Mouse (Mus musculus) forebrain, embryonic 12.5 days (tissue): ENCODE results near the gene Esyt3. TPM values are rescaled to one million over a fixed set of nuclear protein-coding genes. Genes with fewer than 3 reads are reported as not detected.
A peak's percentile ranks its signal among the peaks of the same experiment; 100 is the strongest.

Experiments
- ATAC-seq: fragments of 200-750 bp; cut with Nextera tagmentation; 2 replicates; pipeline ENCODE4 v1.8.0; 2017; ENCODE audit warnings: moderate TSS enrichment; ENCODE audit not compliant: low FRiP score
- H3K27ac ChIP-seq: fragments of 300-500 bp; sonication (generic); 2 replicates; pipeline ENCODE4 v1.5.1; 2016; ENCODE audit warnings: mild to moderate bottlenecking
- H3K27me3 ChIP-seq: fragments of 300-500 bp; sonication (generic); 2 replicates; pipeline ENCODE4 v1.6.1; 2016; ENCODE audit warnings: mild to moderate bottlenecking
- H3K36me3 ChIP-seq: fragments of 300-500 bp; sonication (generic); replicated peaks from 2 replicates; pipeline ENCODE4 v1.6.1; 2016; ENCODE audit warnings: mild to moderate bottlenecking
- H3K4me1 ChIP-seq: fragments of 300-500 bp; sonication (generic); 2 replicates; pipeline ENCODE4 v1.6.1; 2016
- H3K4me2 ChIP-seq: fragments of 300-500 bp; sonication (generic); 2 replicates; pipeline ENCODE4 v1.6.1; 2016; ENCODE audit warnings: mild to moderate bottlenecking, moderate library complexity
- H3K4me3 ChIP-seq: fragments of 300-500 bp; sonication (generic); replicated peaks from 2 replicates; pipeline ENCODE4 v1.5.1; 2016; ENCODE audit warnings: mild to moderate bottlenecking
- H3K9ac ChIP-seq: fragments of 300-500 bp; sonication (generic); 2 replicates; pipeline ENCODE4 v1.6.1; 2016; ENCODE audit warnings: mild to moderate bottlenecking
- H3K9me3 ChIP-seq: fragments of 300-500 bp; sonication (generic); 2 replicates; pipeline ENCODE4 v1.6.1; 2016
- WGBS: fragments of 180-500 bp; shearing (Covaris S2); methylation state at CpG from one replicate; pipeline ENCODE4 v1.1.7; 2016; 5-methylcytosine and 5-hydroxymethylcytosine counted together
- polyA plus RNA-seq: library from polyadenylated mRNA; unstranded; fragments of >200 nt; fragmentation: Nextera tagmentation; extraction: Ambion mirVana; gene quantifications from 2 replicates; pipeline ENCODE4 v1.2.1, GENCODE M21; 2016

The Esyt3 gene
- polyA plus RNA-seq: 0.22 and 0.26 TPM in 2 replicates

GRCm38 (mm10) chr9:99357921-99358692 lies at the start of gene Esyt3:
TSS of gene Esyt3 (minus strand) at chr9:99358557.
- peaks cover 14% of the 10 kb centered on the region for H3K4me1 ChIP-seq
- no peaks in the 10 kb centered on the region for H3K9me3 ChIP-seq
- no peaks in the 10 kb centered on the region for H3K36me3 ChIP-seq
- H3K4me2 ChIP-seq: peak within 1 kb of the TSS; percentile 80
- peak; percentile 74 for ATAC-seq
- H3K4me3 ChIP-seq: peak within 1 kb of the TSS; percentile 44
- peaks cover 55% of the 10 kb centered on the region for H3K27me3 ChIP-seq
- peak within 1 kb of the TSS; percentile 42; the same call in 1 of the 2 replicates for H3K9ac ChIP-seq
- no peak within 1 kb of the TSS for H3K27ac ChIP-seq
- WGBS: under 1% methylated on average over 66 of the region's 66 CpGs

GRCm38 (mm10) chr9:99401288-99401974 lies 43.1 kb upstream of the Esyt3 start:
- Histone ChIP-seq H3K9me3 (no peaks in the 10 kb centered on the region), H3K36me3 (no peaks in the 10 kb centered on the region; the same call in 1 of the 2 replicates), H3K27ac (no peak overlapping the region), H3K9ac (no peak overlapping the region), H3K4me3 (no peak overlapping the region), H3K27me3 (no peaks in the 10 kb centered on the region), H3K4me1 (no peaks in the 10 kb centered on the region), H3K4me2 (no peak overlapping the region)
- ATAC-seq: no peak
- 82% methylated on average over 9 of the region's 9 CpGs for whole genome bisulfite sequencing

- Histone ChIP-seq H3K4me1 (no peaks in the 10 kb centered on the region), H3K9ac (no peak overlapping the region), H3K27ac (no peak overlapping the region), H3K36me3 (no peaks in the 10 kb centered on the region; the same call in 1 of the 2 replicates), H3K4me2 (no peak overlapping the region), H3K27me3 (no peaks in the 10 kb centered on the region), H3K9me3 (no peaks in the 10 kb centered on the region), H3K4me3 (no peak overlapping the region)
- WGBS: 86% methylated on average over 6 of the region's 6 CpGs
- no peak for ATAC-seq
Observed at GRCm38 (mm10) chr9:99400781-99401180, 42.4 kb upstream of the Esyt3 start.

GRCm38 (mm10) chr9:99397056-99397815 lies 38.9 kb upstream of the Esyt3 start:
- Histone ChIP-seq H3K4me1 (no peaks in the 10 kb centered on the region), H3K9me3 (no peaks in the 10 kb centered on the region), H3K4me3 (no peak overlapping the region), H3K4me2 (no peak overlapping the region), H3K36me3 (peaks cover 10% of the 10 kb centered on the region), H3K9ac (no peak overlapping the region), H3K27ac (no peak overlapping the region), H3K27me3 (no peaks in the 10 kb centered on the region)
- WGBS: 85% methylated on average over 13 of the region's 13 CpGs
- ATAC-seq: no peak

- no peaks in the 10 kb centered on the region for H3K4me1 ChIP-seq
- H3K27ac ChIP-seq: no peak overlapping the region
- no peak overlapping the region for H3K4me2 ChIP-seq
- H3K27me3 ChIP-seq: no peaks in the 10 kb centered on the region
- H3K36me3 ChIP-seq: peaks cover 22% of the 10 kb centered on the region
- no peaks in the 10 kb centered on the region for H3K9me3 ChIP-seq
- H3K4me3 ChIP-seq: no peak overlapping the region
- 79% methylated on average over 11 of the region's 11 CpGs for WGBS
- no peak overlapping the region for H3K9ac ChIP-seq
- no peak for ATAC-seq
Observed at GRCm38 (mm10) chr9:99394366-99394765, 36.0 kb upstream of the Esyt3 start.

- Histone ChIP-seq H3K27me3 (no peaks in the 10 kb centered on the region), H3K4me2 (no peak overlapping the region), H3K4me3 (no peak overlapping the region), H3K9me3 (no peaks in the 10 kb centered on the region), H3K9ac (no peak overlapping the region), H3K36me3 (peaks cover 22% of the 10 kb centered on the region), H3K27ac (no peak overlapping the region), H3K4me1 (no peaks in the 10 kb centered on the region)
- ATAC-seq: no peak
- 92% methylated on average over 8 of the region's 8 CpGs for WGBS
Observed at GRCm38 (mm10) chr9:99393146-99393545, 34.8 kb upstream of the Esyt3 start.

- no peaks in the 10 kb centered on the region for H3K27me3 ChIP-seq
- ATAC-seq: no peak
- H3K9ac ChIP-seq: no peak overlapping the region
- H3K36me3 ChIP-seq: peaks cover 22% of the 10 kb centered on the region
- H3K4me2 ChIP-seq: no peak overlapping the region
- H3K4me1 ChIP-seq: no peaks in the 10 kb centered on the region
- 97% methylated on average over 10 of the region's 10 CpGs for WGBS
- no peak overlapping the region for H3K4me3 ChIP-seq
- H3K27ac ChIP-seq: no peak overlapping the region
- H3K9me3 ChIP-seq: no peaks in the 10 kb centered on the region
Observed at GRCm38 (mm10) chr9:99391557-99391956, 33.2 kb upstream of the Esyt3 start.

GRCm38 (mm10) chr9:99390716-99391115 lies 32.4 kb upstream of the Esyt3 start:
- no peak overlapping the region for H3K4me2 ChIP-seq
- no peaks in the 10 kb centered on the region for H3K9me3 ChIP-seq
- no peaks in the 10 kb centered on the region for H3K4me1 ChIP-seq
- peaks cover 22% of the 10 kb centered on the region for H3K36me3 ChIP-seq
- H3K4me3 ChIP-seq: no peak overlapping the region
- H3K27me3 ChIP-seq: no peaks in the 10 kb centered on the region
- no peak overlapping the region for H3K9ac ChIP-seq
- H3K27ac ChIP-seq: no peak overlapping the region
- WGBS: 49% methylated on average over 2 of the region's 2 CpGs
- ATAC-seq: no peak

GRCm38 (mm10) chr9:99390201-99390600 lies 31.8 kb upstream of the Esyt3 start:
- Histone ChIP-seq H3K9me3 (no peaks in the 10 kb centered on the region), H3K4me2 (no peak overlapping the region), H3K27me3 (no peaks in the 10 kb centered on the region), H3K4me1 (no peaks in the 10 kb centered on the region), H3K4me3 (no peak overlapping the region), H3K27ac (no peak overlapping the region), H3K36me3 (peaks cover 22% of the 10 kb centered on the region), H3K9ac (no peak overlapping the region)
- ATAC-seq: no peak
- 89% methylated on average over 5 of the region's 5 CpGs for WGBS

GRCm38 (mm10) chr9:99389506-99389905 lies 31.1 kb upstream of the Esyt3 start:
- no peak overlapping the region for H3K9ac ChIP-seq
- H3K4me1 ChIP-seq: no peaks in the 10 kb centered on the region
- no peak overlapping the region for H3K4me2 ChIP-seq
- 81% methylated on average over 8 of the region's 8 CpGs for WGBS
- ATAC-seq: no peak
- no peaks in the 10 kb centered on the region for H3K9me3 ChIP-seq
- no peak overlapping the region for H3K4me3 ChIP-seq
- no peaks in the 10 kb centered on the region for H3K27me3 ChIP-seq
- no peak overlapping the region for H3K27ac ChIP-seq
- peaks cover 22% of the 10 kb centered on the region for H3K36me3 ChIP-seq

GRCm38 (mm10) chr9:99388856-99389255 lies 30.5 kb upstream of the Esyt3 start:
- H3K27ac ChIP-seq: no peak overlapping the region
- 90% methylated on average over 9 of the region's 9 CpGs for WGBS
- no peak overlapping the region for H3K9ac ChIP-seq
- no peak for ATAC-seq
- H3K27me3 ChIP-seq: no peaks in the 10 kb centered on the region
- no peaks in the 10 kb centered on the region for H3K4me1 ChIP-seq
- H3K9me3 ChIP-seq: no peaks in the 10 kb centered on the region
- peaks cover 22% of the 10 kb centered on the region for H3K36me3 ChIP-seq
- H3K4me3 ChIP-seq: no peak overlapping the region
- H3K4me2 ChIP-seq: no peak overlapping the region

GRCm38 (mm10) chr9:99388078-99388477 lies 29.7 kb upstream of the Esyt3 start:
- Histone ChIP-seq H3K27me3 (no peaks in the 10 kb centered on the region), H3K4me3 (no peak overlapping the region), H3K4me1 (no peaks in the 10 kb centered on the region), H3K36me3 (peaks cover 20% of the 10 kb centered on the region), H3K9ac (no peak overlapping the region), H3K27ac (no peak overlapping the region), H3K9me3 (no peaks in the 10 kb centered on the region), H3K4me2 (no peak overlapping the region)
- ATAC-seq: no peak
- WGBS: 82% methylated on average over 5 of the region's 5 CpGs
